In genomic region chr11:34980210-34980609, GRCm38 (mm10) we compare ENCODE assay signal across 28 mouse cellular contexts.
DNase-seq lines count a peak whose midpoint lies in the region; ATAC-seq and TF ChIP-seq lines count a peak whose summit lies in the region.
"Had no signal": no experiment of that assay in that cellular context is flagged by ENCODE, and none has a peak within 500 bp of the region (broad histone marks: within the 10 kb centered on the region; RNA-seq: fewer than 3 reads in every experiment).

No protein-coding gene starts in this region.

- 0 out of 2 replicates have a peak, but pooled peaks have one; percentile 35 for ATAC-seq in limb, embryonic 15.5 days (ENCODE audit: insufficient number of reproducible peaks, low FRiP score, low TSS enrichment, low read depth)
- peak; percentile 35; the same call in 1 of the 2 replicates for ATAC-seq in stomach, embryonic 16.5 days (ENCODE audit: insufficient read depth, low FRiP score)
- no peak; the same call in 1 of the 2 replicates for ATAC-seq in stomach, postnatal 0 days (ENCODE audit: low FRiP score, low TSS enrichment)
- ATAC-seq: forebrain, embryonic 15.5 days; hindbrain, postnatal 0 days; intestine, embryonic 15.5 days; midbrain, embryonic 13.5 days had no signal

- H3K27ac ChIP-seq in limb, embryonic 15.5 days = no peak overlapping the region
- no peak overlapping the region for H3K27ac ChIP-seq in limb, embryonic 10.5 days
- no peak overlapping the region for H3K27ac ChIP-seq in stomach, embryonic 16.5 days (ENCODE audit: low read length)
- H3K27ac ChIP-seq in stomach, postnatal 0 days (replicated peaks) = no peak overlapping the region
- H3K27ac ChIP-seq: forebrain, embryonic 10.5 days; forebrain, embryonic 15.5 days; heart, embryonic 13.5 days; hindbrain, embryonic 12.5 days; hindbrain, postnatal 0 days; intestine, embryonic 15.5 days; limb, embryonic 12.5 days; macrophage; midbrain, embryonic 13.5 days; neural tube, embryonic 13.5 days had no signal

- H3K27me3 ChIP-seq in limb, embryonic 15.5 days = no peaks in the 10 kb centered on the region
- H3K27me3 ChIP-seq in limb, embryonic 10.5 days (ENCODE audit: low read depth, poor library complexity, severe bottlenecking) = no peaks in the 10 kb centered on the region
- no peaks in the 10 kb centered on the region for H3K27me3 ChIP-seq in stomach, embryonic 16.5 days (ENCODE audit: control insufficient read depth, insufficient read depth, low read length)
- no peaks in the 10 kb centered on the region for H3K27me3 ChIP-seq in stomach, postnatal 0 days (ENCODE audit: control insufficient read depth, insufficient read depth, low read length)
- H3K27me3 ChIP-seq: forebrain, embryonic 15.5 days; heart, embryonic 13.5 days; hindbrain, embryonic 12.5 days; intestine, embryonic 15.5 days; limb, embryonic 12.5 days; midbrain, embryonic 13.5 days; neural tube, embryonic 13.5 days had no signal

- H3K4me2 ChIP-seq in limb, embryonic 15.5 days = no peak overlapping the region
- H3K4me2 ChIP-seq in stomach, embryonic 16.5 days (ENCODE audit: low read depth, low read length) = no peak overlapping the region
- H3K4me2 ChIP-seq in stomach, postnatal 0 days (replicated peaks; ENCODE audit: low read depth) = no peak overlapping the region
- H3K4me2 ChIP-seq: forebrain, embryonic 15.5 days; heart, embryonic 13.5 days; hindbrain, embryonic 12.5 days; intestine, embryonic 15.5 days; limb, embryonic 12.5 days; liver, embryonic 11.5 days; midbrain, embryonic 13.5 days; neural tube, embryonic 13.5 days had no signal

- H3K36me3 ChIP-seq in limb, embryonic 15.5 days = no peaks in the 10 kb centered on the region
- no peaks in the 10 kb centered on the region for H3K36me3 ChIP-seq in limb, embryonic 10.5 days
- no peaks in the 10 kb centered on the region for H3K36me3 ChIP-seq in stomach, embryonic 16.5 days (ENCODE audit: control insufficient read depth, insufficient read depth, low read length)
- H3K36me3 ChIP-seq in stomach, postnatal 0 days (ENCODE audit: control insufficient read depth, insufficient read depth, low read length) = no peaks in the 10 kb centered on the region
- H3K36me3 ChIP-seq: forebrain, embryonic 10.5 days; forebrain, embryonic 15.5 days; G1E; heart, embryonic 13.5 days; hindbrain, embryonic 12.5 days; intestine, embryonic 15.5 days; limb, embryonic 12.5 days; midbrain, embryonic 13.5 days; neural tube, embryonic 13.5 days had no signal

- TF ChIP-seq EP300 in stomach, postnatal 0 days (optimal IDR thresholded peaks at IDR 0.05) = no peak

- peaks cover 8% of the 10 kb centered on the region; the same call in 1 of the 2 replicates for H3K4me1 ChIP-seq in limb, embryonic 15.5 days
- peaks cover 6% of the 10 kb centered on the region for H3K4me1 ChIP-seq in limb, embryonic 10.5 days
- H3K4me1 ChIP-seq in stomach, embryonic 16.5 days (ENCODE audit: control insufficient read depth, insufficient read depth, low read length) = peaks cover 20% of the 10 kb centered on the region
- no peaks in the 10 kb centered on the region for H3K4me1 ChIP-seq in stomach, postnatal 0 days (replicated peaks; ENCODE audit: control insufficient read depth, insufficient read depth)
- H3K4me1 ChIP-seq: forebrain, embryonic 10.5 days; forebrain, embryonic 15.5 days; hindbrain, embryonic 12.5 days; intestine, embryonic 15.5 days; midbrain, embryonic 13.5 days; neural tube, embryonic 13.5 days had no signal

- H3K4me3 ChIP-seq in limb, embryonic 15.5 days = no peak overlapping the region
- H3K4me3 ChIP-seq in limb, embryonic 10.5 days = no peak overlapping the region
- H3K4me3 ChIP-seq in stomach, embryonic 16.5 days (replicated peaks; ENCODE audit: low read length) = no peak overlapping the region
- no peak overlapping the region for H3K4me3 ChIP-seq in stomach, postnatal 0 days (ENCODE audit: low read depth, low read length)
- H3K4me3 ChIP-seq: forebrain, embryonic 10.5 days; forebrain, embryonic 15.5 days; heart, embryonic 13.5 days; hindbrain, embryonic 12.5 days; intestine, embryonic 15.5 days; limb, embryonic 12.5 days; midbrain, embryonic 13.5 days; neural tube, embryonic 13.5 days had no signal

- WGBS in limb, embryonic 15.5 days = 47% methylated on average over 1 of the region's 1 CpGs
- 93% methylated on average over 1 of the region's 1 CpGs for WGBS in limb, embryonic 10.5 days
- WGBS in stomach, embryonic 16.5 days = 76% methylated on average over 1 of the region's 1 CpGs
- 67% methylated on average over 1 of the region's 1 CpGs for WGBS in stomach, postnatal 0 days

- intact Hi-C loops in gastrocnemius, postnatal 14 days (cut with DNase I; ENCODE audit: low total_unique reads) = no loop called here

- peak; percentile 24 for DNase-seq in gastrocnemius, adult 18-20 months (ENCODE audit: low spot score)
- no peak for DNase-seq in gastrocnemius, postnatal 14 days
- no peak for DNase-seq in limb, embryonic 10.5 days (ENCODE audit: low spot score)
- no peak for DNase-seq in stomach, postnatal 0 days (ENCODE audit: low spot score)
- peak; percentile 32 for DNase-seq in gastrocnemius, postnatal 25 days
- DNase-seq in T-cell, adult 2 months (ENCODE audit: low spot score) = no peak
- DNase-seq: adrenal gland, postnatal 25 days; cerebellum, adult 11-12 months; cerebellum, adult 9-11 months; kidney, adult 8-10 months; kidney, postnatal 10 days; layer of hippocampus, adult 9-11 months; right cerebral cortex, postnatal 4 days; thymus, postnatal 14 days had no signal

- TF ChIP-seq CTCF in stomach, postnatal 0 days (IDR thresholded peaks at IDR 0.05; ENCODE audit: low read depth) = no peak

- H3K9ac ChIP-seq in limb, embryonic 15.5 days = no peak overlapping the region
- H3K9ac ChIP-seq in stomach, embryonic 16.5 days (ENCODE audit: low read length) = no peak overlapping the region
- H3K9ac ChIP-seq in stomach, postnatal 0 days (ENCODE audit: low read length) = no peak overlapping the region
- H3K9ac ChIP-seq: forebrain, embryonic 15.5 days; heart, embryonic 13.5 days; hindbrain, embryonic 12.5 days; intestine, embryonic 15.5 days; limb, embryonic 12.5 days; midbrain, embryonic 13.5 days; neural tube, embryonic 13.5 days had no signal

- no peaks in the 10 kb centered on the region for H3K9me3 ChIP-seq in limb, embryonic 15.5 days
- H3K9me3 ChIP-seq in limb, embryonic 10.5 days (replicated peaks) = no peaks in the 10 kb centered on the region
- no peaks in the 10 kb centered on the region for H3K9me3 ChIP-seq in stomach, embryonic 16.5 days (replicated peaks; ENCODE audit: control insufficient read depth, low read length)
- no peaks in the 10 kb centered on the region for H3K9me3 ChIP-seq in stomach, postnatal 0 days (ENCODE audit: control insufficient read depth, low read length)
- H3K9me3 ChIP-seq: forebrain, embryonic 10.5 days; forebrain, embryonic 15.5 days; heart, embryonic 13.5 days; hindbrain, embryonic 12.5 days; intestine, embryonic 15.5 days; limb, embryonic 12.5 days; midbrain, embryonic 13.5 days; neural tube, embryonic 13.5 days had no signal

Comparison
In these comparisons a context has a peak if more than half of its experiments do, and no peak if none do; other contexts are left out.
1. DNase-seq: peak in gastrocnemius, adult 18-20 months (single experiment) and gastrocnemius, postnatal 25 days (single experiment); none in gastrocnemius, postnatal 14 days (single experiment), limb, embryonic 10.5 days (single experiment), stomach, postnatal 0 days (single experiment) and T-cell, adult 2 months (single experiment).